Mouse (Mus musculus) heart, embryonic 10.5 days (tissue): ENCODE data around the gene Ccl7. TPM values are rescaled to one million over a fixed set of nuclear protein-coding genes. Genes with fewer than 3 reads are reported as not detected.

Experiments used
- DNase-seq: peaks from one replicate; pipeline ENCODE4 v3.0.0-alpha.2; 2017; ENCODE audit warnings: low spot score
- H3K27ac ChIP-seq: fragments of 300-500 bp; sonication (generic); 2 replicates; pipeline ENCODE4 v1.5.1; 2016; ENCODE audit warnings: mild to moderate bottlenecking
- H3K27me3 ChIP-seq: fragments of 300-500 bp; sonication (generic); 2 replicates; pipeline ENCODE4 v1.6.1; 2016; ENCODE audit warnings: mild to moderate bottlenecking; ENCODE audit not compliant: poor library complexity, insufficient read depth, severe bottlenecking
- H3K36me3 ChIP-seq: fragments of 300-500 bp; sonication (generic); 2 replicates; pipeline ENCODE4 v1.6.1; 2016; ENCODE audit warnings: mild to moderate bottlenecking, moderate library complexity
- H3K4me1 ChIP-seq: fragments of 300-500 bp; sonication (generic); 2 replicates; pipeline ENCODE4 v1.6.1; 2016; ENCODE audit warnings: mild to moderate bottlenecking
- H3K4me3 ChIP-seq: fragments of 300-500 bp; sonication (generic); 2 replicates; pipeline ENCODE4 v1.5.1; 2016; ENCODE audit warnings: mild to moderate bottlenecking, moderate library complexity
- H3K9me3 ChIP-seq: fragments of 300-500 bp; sonication (generic); 2 replicates; pipeline ENCODE4 v1.6.1; 2016; ENCODE audit warnings: mild to moderate bottlenecking, moderate library complexity
- WGBS: fragments of 180-500 bp; shearing (Covaris S2); methylation state at CpG from one replicate; pipeline ENCODE4 v1.1.7; 2016; 5-methylcytosine and 5-hydroxymethylcytosine counted together
- polyA plus RNA-seq: library from polyadenylated mRNA; unstranded; fragments of >200 nt; fragmentation: Nextera tagmentation; extraction: Ambion mirVana; gene quantifications from 2 replicates; pipeline ENCODE4 v1.2.1, GENCODE M21; 2016

Ccl7 gene
- polyA plus RNA-seq, 1 experiment from 2014 or later = 1.7 TPM

- peaks cover 9% of the 10 kb centered on the region; the same call in 1 of the 2 replicates for H3K4me1 ChIP-seq
- H3K4me3 ChIP-seq = no peak overlapping the region
- H3K27me3 ChIP-seq = no peaks in the 10 kb centered on the region
- no peaks in the 10 kb centered on the region for H3K9me3 ChIP-seq
- H3K27ac ChIP-seq = no peak overlapping the region
- no peak for DNase-seq
- H3K36me3 ChIP-seq = no peaks in the 10 kb centered on the region
- 70% methylated on average over 3 of the region's 3 CpGs for WGBS
These were observed 6.3 kb upstream of the Ccl7 start for GRCm38 (mm10) chr11:82039132-82039660.

- Histone ChIP-seq H3K9me3 (no peaks in the 10 kb centered on the region), H3K36me3 (no peaks in the 10 kb centered on the region), H3K4me3 (no peak overlapping the region), H3K27me3 (no peaks in the 10 kb centered on the region), H3K27ac (no peak overlapping the region), H3K4me1 (0 out of 2 replicates have a peak, but pooled peaks cover 4% of the 10 kb centered on the region)
- WGBS = 84% methylated on average over 4 of the region's 4 CpGs
- DNase-seq = no peak
These were observed 3.8 kb upstream of the Ccl7 start for GRCm38 (mm10) chr11:82041671-82042080.

GRCm38 (mm10) chr11:82047746-82048415, 2.4 kb downstream of the Ccl7 start:
- H3K4me3 ChIP-seq = no peak overlapping the region
- no peaks in the 10 kb centered on the region for H3K9me3 ChIP-seq
- WGBS = 34% methylated on average over 6 of the region's 6 CpGs
- no peak overlapping the region for H3K27ac ChIP-seq
- no peaks in the 10 kb centered on the region for H3K27me3 ChIP-seq
- no peaks in the 10 kb centered on the region for H3K4me1 ChIP-seq
- no peak for DNase-seq
- no peaks in the 10 kb centered on the region for H3K36me3 ChIP-seq

GRCm38 (mm10) chr11:82053849-82054248, 8.3 kb downstream of the Ccl7 start:
- WGBS = 81% methylated on average over 7 of the region's 7 CpGs
- no peak for DNase-seq
- Histone ChIP-seq H3K27me3 (no peaks in the 10 kb centered on the region), H3K4me1 (no peaks in the 10 kb centered on the region), H3K9me3 (no peaks in the 10 kb centered on the region), H3K27ac (no peak overlapping the region), H3K4me3 (no peak overlapping the region), H3K36me3 (no peaks in the 10 kb centered on the region)

GRCm38 (mm10) chr11:82057646-82058045, 12.1 kb downstream of the Ccl7 start, which contains the start of gene Ccl11:
Ccl11 (plus strand) TSS chr11:82057823.
- DNase-seq = no peak
- Histone ChIP-seq H3K4me3 (no peak within 1 kb of the TSS), H3K4me1 (no peaks in the 10 kb centered on the region), H3K36me3 (no peaks in the 10 kb centered on the region), H3K27ac (no peak within 1 kb of the TSS), H3K27me3 (no peaks in the 10 kb centered on the region), H3K9me3 (no peaks in the 10 kb centered on the region)
- 76% methylated on average over 6 of the region's 6 CpGs for WGBS

GRCm38 (mm10) chr11:82062226-82062625, 16.7 kb downstream of the Ccl7 start:
- no peak for DNase-seq
- WGBS = 74% methylated on average over 3 of the region's 3 CpGs
- Histone ChIP-seq H3K9me3 (no peaks in the 10 kb centered on the region), H3K27ac (no peak overlapping the region), H3K4me3 (no peak overlapping the region), H3K27me3 (no peaks in the 10 kb centered on the region), H3K4me1 (no peaks in the 10 kb centered on the region), H3K36me3 (no peaks in the 10 kb centered on the region)

- DNase-seq = no peak
- Histone ChIP-seq H3K4me3 (no peak overlapping the region), H3K4me1 (no peaks in the 10 kb centered on the region), H3K27ac (no peak overlapping the region), H3K27me3 (no peaks in the 10 kb centered on the region), H3K9me3 (no peaks in the 10 kb centered on the region), H3K36me3 (no peaks in the 10 kb centered on the region)
- 81% methylated on average over 2 of the region's 2 CpGs for WGBS
These were observed 17.9 kb downstream of the Ccl7 start for GRCm38 (mm10) chr11:82063454-82063853.

- Histone ChIP-seq H3K4me1 (no peaks in the 10 kb centered on the region), H3K27me3 (peaks cover 4% of the 10 kb centered on the region; the same call in 1 of the 2 replicates), H3K36me3 (no peaks in the 10 kb centered on the region), H3K4me3 (no peak overlapping the region), H3K27ac (no peak overlapping the region), H3K9me3 (no peaks in the 10 kb centered on the region)
- 72% methylated on average over 7 of the region's 7 CpGs for WGBS
- DNase-seq = peak; percentile 10
These were observed 21.6 kb downstream of the Ccl7 start for GRCm38 (mm10) chr11:82066953-82067571.

GRCm38 (mm10) chr11:82071076-82071475, 25.6 kb downstream of the Ccl7 start:
- DNase-seq = no peak
- Histone ChIP-seq H3K4me3 (no peak overlapping the region), H3K27me3 (peaks cover 4% of the 10 kb centered on the region; the same call in 1 of the 2 replicates), H3K9me3 (no peaks in the 10 kb centered on the region), H3K36me3 (no peaks in the 10 kb centered on the region), H3K4me1 (no peaks in the 10 kb centered on the region), H3K27ac (no peak overlapping the region)
- WGBS = 80% methylated on average over 3 of the region's 3 CpGs

- no peak for DNase-seq
- Histone ChIP-seq H3K4me3 (no peak overlapping the region), H3K36me3 (no peaks in the 10 kb centered on the region), H3K4me1 (no peaks in the 10 kb centered on the region), H3K27ac (no peak overlapping the region), H3K9me3 (no peaks in the 10 kb centered on the region), H3K27me3 (peaks cover 4% of the 10 kb centered on the region; the same call in 1 of the 2 replicates)
- WGBS = 66% methylated on average over 1 of the region's 1 CpGs
These were observed 26.9 kb downstream of the Ccl7 start for GRCm38 (mm10) chr11:82072374-82072773.

GRCm38 (mm10) chr11:82072984-82073383, 27.5 kb downstream of the Ccl7 start:
- no peaks in the 10 kb centered on the region for H3K9me3 ChIP-seq
- H3K36me3 ChIP-seq = no peaks in the 10 kb centered on the region
- no peaks in the 10 kb centered on the region for H3K4me1 ChIP-seq
- DNase-seq = no peak
- H3K27me3 ChIP-seq = peaks cover 4% of the 10 kb centered on the region; the same call in 1 of the 2 replicates
- H3K4me3 ChIP-seq = no peak overlapping the region
- no peak overlapping the region for H3K27ac ChIP-seq
- 77% methylated on average over 3 of the region's 3 CpGs for WGBS

- 86% methylated on average over 3 of the region's 3 CpGs for WGBS
- Histone ChIP-seq H3K4me3 (no peak overlapping the region), H3K4me1 (no peaks in the 10 kb centered on the region), H3K9me3 (no peaks in the 10 kb centered on the region), H3K27me3 (peaks cover 4% of the 10 kb centered on the region; the same call in 1 of the 2 replicates), H3K36me3 (no peaks in the 10 kb centered on the region), H3K27ac (no peak overlapping the region)
- DNase-seq = no peak
These were observed 28.2 kb downstream of the Ccl7 start for GRCm38 (mm10) chr11:82073686-82074085.

GRCm38 (mm10) chr11:82077031-82077430, 31.5 kb downstream of the Ccl7 start:
- Histone ChIP-seq H3K27me3 (no peaks in the 10 kb centered on the region), H3K4me3 (no peak overlapping the region), H3K4me1 (no peaks in the 10 kb centered on the region), H3K36me3 (no peaks in the 10 kb centered on the region), H3K27ac (no peak overlapping the region), H3K9me3 (no peaks in the 10 kb centered on the region)
- DNase-seq = peak; percentile 31
- 68% methylated on average over 3 of the region's 3 CpGs for WGBS
